Mouse (Mus musculus): ENCODE data around the gene Tcf7.

Tcf7 gene

GRCm38 (mm10) chr11:52283596-52284571 is 1.1 kb upstream of the Tcf7 start:
- in situ Hi-C loops (cut with MboI, MseI): no loop called here

- in situ Hi-C loops (cut with MboI, MseI): no loop called here
Measured at GRCm38 (mm10) chr11:52282420-52282773, 417 bp downstream of the Tcf7 start.

GRCm38 (mm10) chr11:52281568-52282328 is 1.1 kb downstream of the Tcf7 start:
- in situ Hi-C loops (cut with MboI, MseI): no loop called here

DNA sequence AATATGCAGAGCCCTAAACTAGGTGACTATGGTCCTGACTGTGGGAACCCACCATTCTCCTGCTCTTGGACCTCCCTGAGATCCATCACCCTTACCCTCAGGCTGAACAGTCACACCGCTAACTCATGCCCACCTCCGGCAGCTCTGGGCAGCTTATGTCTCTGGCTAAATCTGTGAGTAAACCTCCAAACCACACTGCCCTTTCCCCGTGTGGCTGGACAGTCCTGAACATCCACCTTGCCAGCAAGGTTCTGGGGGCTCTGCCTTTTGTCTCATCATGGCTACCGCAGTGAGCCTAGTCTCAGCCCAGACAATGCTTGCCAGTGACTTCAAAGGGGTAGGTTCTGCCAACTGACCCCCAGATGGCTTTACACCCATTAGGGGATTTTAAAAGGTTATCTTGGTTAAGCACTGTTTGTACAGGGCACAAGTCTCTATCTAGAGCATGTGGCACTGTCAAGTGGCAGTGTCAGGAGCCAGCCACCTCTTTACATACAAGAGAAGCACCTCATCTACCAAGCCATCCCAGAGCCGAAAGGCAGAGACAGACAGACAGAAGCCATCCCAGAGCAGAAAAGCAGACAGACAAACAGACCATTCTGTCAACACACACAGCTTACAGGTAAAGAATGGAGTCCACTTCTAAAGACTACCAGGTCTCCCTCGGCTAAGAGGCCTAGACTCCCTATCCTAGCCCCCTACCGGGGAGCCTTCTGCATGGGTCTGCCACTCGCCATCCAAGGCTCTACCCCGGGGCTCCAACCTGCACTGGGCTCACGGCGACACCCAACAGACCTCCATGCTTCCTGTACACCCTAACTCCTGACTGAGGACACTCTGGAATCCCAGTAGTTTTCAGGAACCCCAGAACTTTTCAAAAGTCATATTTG is 2.0 kb downstream of the Tcf7 start:
- in situ Hi-C loops (cut with MboI, MseI): no loop called here

DNA sequence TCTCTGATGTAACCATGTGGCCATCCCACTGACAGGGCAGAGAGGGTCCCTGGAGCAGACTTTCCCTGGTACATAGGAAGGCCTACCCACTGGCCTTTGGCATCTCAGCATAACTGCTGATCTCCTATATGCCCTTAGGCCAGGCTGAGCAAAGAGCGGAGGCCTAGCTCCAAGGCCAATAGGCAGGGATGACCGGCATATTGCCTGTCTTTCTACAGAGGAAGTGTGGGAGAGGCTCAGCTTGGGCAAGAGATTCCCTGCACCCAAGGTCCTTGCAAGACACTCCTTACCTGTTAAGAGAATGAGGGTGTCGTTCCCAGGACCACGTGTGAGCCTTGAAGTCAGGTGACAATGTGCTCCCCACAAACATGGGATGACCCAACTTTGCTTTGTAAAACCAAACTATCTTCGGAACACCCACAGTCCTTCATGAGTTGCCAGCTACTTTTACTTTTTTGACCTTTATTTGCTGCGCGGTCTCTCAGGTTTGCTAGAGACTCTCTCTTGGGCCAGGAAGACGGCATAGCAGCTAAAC is 3.1 kb downstream of the Tcf7 start:
- in situ Hi-C loops (cut with MboI, MseI): no loop called here

- in situ Hi-C loops (cut with MboI, MseI): no loop called here
Measured at GRCm38 (mm10) chr11:52278991-52279390, 3.8 kb downstream of the Tcf7 start.

DNA sequence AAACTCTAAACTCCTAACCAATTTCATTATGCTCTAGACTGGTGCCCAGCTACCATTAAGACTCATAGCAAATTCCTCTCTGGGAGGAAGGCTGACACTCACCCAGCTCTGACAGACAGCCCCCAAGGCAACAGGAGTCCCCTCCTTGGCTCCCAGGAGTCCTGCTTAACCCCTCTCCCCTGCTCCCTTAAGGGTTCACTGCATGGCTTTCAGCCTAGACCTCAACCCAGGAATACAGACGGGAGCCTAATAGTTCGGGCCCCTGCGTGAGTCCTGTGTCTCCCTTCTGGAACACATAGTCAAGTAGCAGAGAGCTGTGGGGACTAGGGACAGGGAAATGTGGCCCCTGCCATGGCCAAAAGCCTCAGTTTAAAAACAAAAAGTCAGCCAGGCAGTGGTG is 4.7 kb downstream of the Tcf7 start:
- in situ Hi-C loops (cut with MboI, MseI): no loop called here

DNA sequence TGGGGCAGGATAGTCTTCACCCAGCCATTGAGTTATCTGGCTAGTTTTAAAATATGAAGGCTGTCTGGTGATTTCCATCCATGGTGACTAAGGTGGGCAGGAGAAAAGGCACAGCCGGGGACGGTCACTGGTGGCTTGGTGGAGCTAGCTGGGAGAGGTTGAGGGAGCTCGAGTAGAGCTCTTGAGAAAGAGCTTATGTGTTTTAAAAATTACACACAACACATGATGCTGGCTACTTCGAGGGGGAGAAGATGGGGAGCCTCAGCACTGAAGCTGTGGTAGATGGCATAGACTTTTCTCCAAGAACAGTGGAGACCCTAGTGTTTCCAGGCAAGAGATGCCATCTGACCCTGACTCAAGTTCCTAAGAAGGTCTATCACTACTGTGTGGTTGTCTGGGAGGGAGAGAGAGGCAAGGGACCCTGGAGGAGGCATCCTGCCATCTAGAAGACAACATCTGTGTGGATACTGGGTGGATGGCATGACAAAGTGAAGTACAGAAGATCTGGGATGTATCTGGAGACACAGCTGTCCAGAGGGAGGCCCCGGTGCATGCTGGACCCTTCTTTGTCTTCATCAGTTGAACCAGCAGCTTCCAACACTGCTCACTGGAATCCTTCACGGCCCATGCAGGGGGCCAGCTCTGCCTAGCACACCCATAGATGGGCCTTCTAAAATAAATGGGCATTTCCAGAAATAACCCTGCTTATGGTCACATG is 5.2 kb downstream of the Tcf7 start:
- in situ Hi-C loops (cut with MboI, MseI): no loop called here

- in situ Hi-C loops (cut with MboI, MseI): no loop called here
Measured at GRCm38 (mm10) chr11:52276961-52277391, 5.8 kb downstream of the Tcf7 start.

- in situ Hi-C loops (cut with MboI, MseI): no loop called here
Measured at GRCm38 (mm10) chr11:52275774-52276555, 6.8 kb downstream of the Tcf7 start.

DNA sequence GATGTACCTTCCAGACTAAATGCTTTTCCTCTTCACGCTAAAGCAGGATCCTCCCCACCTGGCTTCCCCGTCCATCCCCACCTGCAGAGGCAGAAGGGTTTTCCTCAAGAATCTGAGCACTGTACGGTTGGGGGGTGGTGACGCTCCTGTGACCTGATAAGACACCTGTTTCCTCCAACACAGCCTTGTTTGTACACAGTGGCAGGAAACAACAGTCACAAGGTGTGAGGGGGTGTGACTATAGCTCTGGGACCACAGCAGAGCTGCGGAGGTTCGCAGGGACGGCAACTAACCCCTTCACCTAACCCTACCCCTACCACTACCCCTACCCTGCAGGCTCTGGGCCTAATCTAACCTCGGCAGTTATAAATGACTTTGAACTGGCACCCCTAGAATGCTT is 7.4 kb downstream of the Tcf7 start:
- in situ Hi-C loops (cut with MboI, MseI): no loop called here

GRCm38 (mm10) chr11:52274456-52275112 is 8.2 kb downstream of the Tcf7 start:
- in situ Hi-C loops (cut with MboI, MseI): no loop called here

GRCm38 (mm10) chr11:52273942-52274330 is 8.9 kb downstream of the Tcf7 start:
- in situ Hi-C loops (cut with MboI, MseI): no loop called here

- in situ Hi-C loops (cut with MboI, MseI): no loop called here
Measured at GRCm38 (mm10) chr11:52273183-52273941, 9.5 kb downstream of the Tcf7 start.

DNA sequence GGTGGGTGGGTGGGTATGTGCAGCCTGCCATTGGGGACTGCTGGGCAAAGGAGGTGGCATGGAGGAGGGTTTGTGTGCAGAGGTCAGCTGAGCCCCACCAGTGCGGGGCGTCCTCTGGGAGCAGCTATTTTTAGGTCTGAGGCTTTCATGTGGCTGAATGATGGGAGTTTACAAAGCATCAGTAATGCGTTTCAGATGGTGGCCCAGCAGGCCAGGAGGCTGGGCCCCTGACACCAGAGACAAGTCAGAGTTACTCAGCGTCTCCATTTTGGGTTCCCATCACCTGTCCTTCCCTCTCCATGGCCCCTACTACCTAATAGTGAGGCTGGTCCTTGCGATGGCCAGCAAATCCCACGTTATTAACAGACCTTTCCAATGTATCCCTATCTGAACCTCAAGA is 10.2 kb downstream of the Tcf7 start:
- in situ Hi-C loops (cut with MboI, MseI): no loop called here

- in situ Hi-C loops (cut with MboI, MseI): no loop called here
Measured at GRCm38 (mm10) chr11:52271765-52272495, 10.9 kb downstream of the Tcf7 start.

GRCm38 (mm10) chr11:52269841-52270240 is 13.0 kb downstream of the Tcf7 start:
- in situ Hi-C loops (cut with MboI, MseI): no loop called here

Data from T-helper 17 cell (primary cell).